Mouse (Mus musculus): Measurements from ENCODE around the gene Lbr.

GRCm38 (mm10) chr1:181863431-181863830 lies 20.6 kb upstream of the Lbr start:
- TF ChIP-seq MAFK (IDR thresholded peaks at IDR 0.05; ENCODE audit: insufficient read depth, low read depth, low read length), result no peak
- TF ChIP-seq CHD2 (IDR thresholded peaks at IDR 0.05; ENCODE audit: low read depth, low read length), result no peak
- TF ChIP-seq HCFC1 (IDR thresholded peaks at IDR 0.05; ENCODE audit: borderline replicate concordance, insufficient read depth, low read length), result no peak
- no peak for TF ChIP-seq ZNF384 (IDR thresholded peaks at IDR 0.05; ENCODE audit: low read depth, low read length)
- no peak for TF ChIP-seq ZC3H11A (IDR thresholded peaks at IDR 0.05; ENCODE audit: borderline replicate concordance, low read depth, low read length)
